Mouse (Mus musculus) G1E (cell line): ENCODE measurements around the gene Park7. TPM values are rescaled to one million over a fixed set of nuclear protein-coding genes. Genes with fewer than 3 reads are reported as not detected.

Experiments
- ATAC-seq: 2 replicates; pipeline ENCODE4 v1.8.0; 2016; ENCODE audit warnings: mild to moderate bottlenecking; ENCODE audit not compliant: insufficient number of reproducible peaks, poor library complexity, low FRiP score, severe bottlenecking; ENCODE audit errors: extremely low read depth
- DNase-seq: peaks from one replicate; pipeline ENCODE4 v3.0.0; 2012; ENCODE audit warnings: low spot score
- H3K27me3 ChIP-seq: 2 replicates; pipeline ENCODE4 v1.6.1; 2012; ENCODE audit warnings: mild to moderate bottlenecking, low read length, inconsistent platforms; ENCODE audit not compliant: insufficient read depth
- H3K36me3 ChIP-seq: replicated peaks from 2 replicates; pipeline ENCODE3; 2012; ENCODE audit warnings: mild to moderate bottlenecking, inconsistent platforms
- H3K4me1 ChIP-seq: 2 replicates; pipeline ENCODE4 v1.6.1; 2012; ENCODE audit warnings: low read depth, low read length, inconsistent platforms, mixed read lengths; ENCODE audit not compliant: insufficient read depth
- H3K4me3 ChIP-seq: 2 replicates; pipeline ENCODE4 v1.5.1; 2012; ENCODE audit warnings: low read depth, mild to moderate bottlenecking, inconsistent platforms, low read length, moderate library complexity, mixed read lengths
- H3K9me3 ChIP-seq: replicated peaks from 2 replicates; pipeline ENCODE4 v1.6.1; 2012; ENCODE audit warnings: inconsistent platforms
- CTCF ChIP-seq: IDR thresholded peaks from 2 replicates; pipeline ENCODE4 v1.5.1; 2012; ENCODE audit warnings: low read depth, low read length, inconsistent platforms, mixed read lengths
- GATA1 ChIP-seq: IDR thresholded peaks from 2 replicates; pipeline ENCODE4 v1.6.1; 2012; ENCODE audit warnings: borderline replicate concordance, low read length, inconsistent platforms, mixed read lengths
- GATA2 ChIP-seq: IDR thresholded peaks from 2 replicates; pipeline ENCODE4 v1.6.1; 2012; ENCODE audit warnings: low read depth, low read length, inconsistent platforms, borderline replicate concordance
- POLR2AphosphoS5 ChIP-seq: IDR thresholded peaks from 2 replicates; pipeline ENCODE4 v1.6.1; 2012; ENCODE audit warnings: low read depth, low read length, inconsistent platforms; ENCODE audit not compliant: insufficient replicate concordance
- TAL1 ChIP-seq: conservative IDR thresholded peaks from 2 replicates; pipeline ENCODE4 v1.6.1; 2012; ENCODE audit warnings: low read depth, low read length, inconsistent platforms, mixed read lengths
- polyA plus RNA-seq: library from polyadenylated mRNA; stranded (reverse); fragments of >175 nt; gene quantifications from 2 replicates; pipeline ENCODE4 v1.2.3, GENCODE M21; 2012
- total RNA-seq, 2 experiments: library from RNA; stranded (forward) in 1 of 2; stranded (reverse) in 1 of 2; fragments of 200-1000 nt in 1 of 2; fragments of >200 nt in 1 of 2; fragmentation: Nextera tagmentation in 1 of 2; gene quantifications; 2 replicates each; pipeline ENCODE4 v1.2.3; 2014 to 2017

The Park7 gene
- total and polyA plus RNA-seq, 3 experiments, result 204 to 398 (median 342) TPM

DNA sequence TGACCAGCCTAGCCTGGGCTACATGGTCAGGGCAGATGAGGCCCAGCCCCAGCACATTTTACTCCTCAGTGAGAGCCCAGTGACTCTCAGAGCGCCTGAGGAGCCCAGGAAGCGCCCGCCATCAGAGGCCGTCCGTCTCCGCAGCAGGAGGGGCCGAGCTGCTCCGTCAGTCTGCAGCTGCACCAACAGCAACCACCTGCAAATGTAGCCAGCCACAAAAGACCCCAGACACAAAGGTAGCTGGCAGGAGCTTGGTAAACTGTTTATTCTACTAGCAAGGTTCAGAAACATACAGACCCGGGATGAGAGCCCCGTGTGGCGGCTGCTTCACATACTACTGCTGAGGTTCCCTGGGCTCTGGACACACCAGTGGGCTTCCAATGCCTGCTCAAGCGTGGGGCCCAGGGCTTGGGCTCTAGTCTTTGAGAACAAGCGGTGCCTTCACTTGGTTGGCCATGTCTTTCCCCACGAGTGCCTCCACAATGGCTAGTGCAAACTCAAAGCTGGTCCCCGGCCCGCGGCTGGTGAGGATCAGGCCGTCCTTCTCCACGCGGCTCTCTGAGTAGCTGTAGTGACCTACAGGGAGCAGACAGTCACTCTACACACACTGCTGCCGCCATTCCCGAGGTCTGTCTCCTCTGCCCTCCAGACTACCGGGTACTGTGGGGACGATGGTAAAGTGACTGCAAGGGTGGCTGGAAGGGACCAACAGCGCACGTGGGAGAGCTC lies 17.2 kb downstream of the Park7 start:
- H3K36me3 ChIP-seq, result peaks cover 69% of the 10 kb centered on the region

DNA sequence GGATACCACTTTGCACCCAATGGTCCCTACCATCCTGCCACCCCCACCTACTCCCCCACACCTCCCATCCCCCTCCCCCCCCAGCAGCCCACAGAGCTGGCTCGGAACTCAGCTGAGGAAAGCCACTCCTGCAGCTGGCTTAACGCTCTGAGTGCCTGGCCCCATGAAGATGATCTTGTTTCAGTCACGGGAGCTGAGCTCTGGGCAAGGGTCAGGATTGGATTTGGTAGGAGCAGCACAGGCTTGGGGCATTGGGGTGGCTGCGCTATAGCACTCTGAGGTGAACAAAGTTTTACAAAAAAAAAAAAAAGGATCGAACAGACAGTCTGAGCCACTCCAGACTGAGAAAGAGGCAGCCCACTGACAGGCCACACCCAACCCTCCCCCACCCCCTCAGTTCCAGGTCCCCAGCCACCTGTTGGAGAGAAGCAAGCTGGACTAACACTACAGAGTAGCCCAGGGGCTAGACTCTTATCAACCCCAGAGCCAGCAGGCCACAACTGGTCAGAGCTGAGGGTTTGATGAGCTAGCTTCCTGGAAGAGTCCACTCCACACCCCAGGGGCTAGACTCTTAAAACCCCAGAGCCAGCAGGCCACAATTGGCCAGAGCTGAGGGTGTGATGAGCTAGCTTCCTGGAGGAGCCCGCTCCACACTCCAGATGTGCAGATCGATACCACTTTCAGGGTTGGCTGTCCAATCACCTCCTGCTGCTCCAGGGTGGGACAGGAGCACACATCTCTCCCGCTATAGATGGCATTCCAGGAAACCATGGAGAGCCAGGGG lies 19.3 kb downstream of the Park7 start:
- peaks cover 8% of the 10 kb centered on the region; the same call in 1 of the 2 replicates for H3K27me3 ChIP-seq
- TF ChIP-seq CTCF, result no peak
- TF ChIP-seq POLR2AphosphoS5, result no peak
- no peak for TF ChIP-seq GATA1
- TF ChIP-seq GATA2, result no peak
- TF ChIP-seq TAL1, result no peak
- DNase-seq (peak; percentile 50), ATAC-seq (peak; percentile 58)
- H3K4me3 ChIP-seq, result peak overlapping the region; percentile 48; the same call in 1 of the 2 replicates
- H3K36me3 ChIP-seq, result peaks cover 47% of the 10 kb centered on the region
- H3K4me1 ChIP-seq, result peaks cover 58% of the 10 kb centered on the region
- H3K9me3 ChIP-seq, result no peaks in the 10 kb centered on the region

More for the DNA sequence above, 17.2 kb downstream of the Park7 start:
- ATAC-seq (no peak), DNase-seq (no peak)
- Histone ChIP-seq H3K9me3 (no peaks in the 10 kb centered on the region), H3K4me1 (peaks cover 60% of the 10 kb centered on the region), H3K4me3 (no peak overlapping the region), H3K27me3 (peaks cover 2% of the 10 kb centered on the region; the same call in 1 of the 2 replicates)
- TF ChIP-seq POLR2AphosphoS5, result no peak
- TF ChIP-seq GATA2, result no peak
- TF ChIP-seq GATA1, result no peak
- no peak for TF ChIP-seq TAL1
- no peak for TF ChIP-seq CTCF

DNA sequence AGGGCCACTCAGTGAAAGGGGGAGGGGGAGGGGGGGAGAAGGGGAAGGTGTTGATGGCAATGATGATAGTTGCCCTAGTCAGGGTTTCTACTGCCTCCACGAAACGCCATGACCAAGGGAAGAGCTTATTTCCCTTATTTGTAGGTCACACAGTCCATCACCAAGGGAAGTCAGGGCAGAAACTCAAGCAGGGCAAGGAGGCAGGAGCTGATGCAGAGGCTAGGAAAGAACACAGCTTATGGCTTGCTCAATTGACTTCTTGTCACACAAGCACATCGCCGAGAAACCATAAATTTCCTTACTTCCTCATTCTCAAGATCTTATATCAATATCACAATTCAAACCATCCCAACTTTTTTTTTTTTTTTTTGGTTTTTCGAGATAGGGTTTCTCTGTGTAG lies 22.9 kb downstream of the Park7 start:
- H3K36me3 ChIP-seq, result peaks cover 11% of the 10 kb centered on the region
- no peaks in the 10 kb centered on the region for H3K9me3 ChIP-seq
- peaks cover 8% of the 10 kb centered on the region; the same call in 1 of the 2 replicates for H3K27me3 ChIP-seq
- no peak for ATAC-seq
- no peak for DNase-seq
- H3K4me1 ChIP-seq, result peaks cover 33% of the 10 kb centered on the region
- no peak overlapping the region for H3K4me3 ChIP-seq
- TF ChIP-seq CTCF (no peak), GATA2 (no peak), POLR2AphosphoS5 (no peak), TAL1 (no peak), GATA1 (no peak)

- no peak for DNase-seq
- ATAC-seq, result no peak
- peaks cover 20% of the 10 kb centered on the region for H3K4me1 ChIP-seq
- no peaks in the 10 kb centered on the region for H3K9me3 ChIP-seq
- no peaks in the 10 kb centered on the region for H3K36me3 ChIP-seq
- H3K27me3 ChIP-seq, result peaks cover 8% of the 10 kb centered on the region; the same call in 1 of the 2 replicates
- TF ChIP-seq GATA2, result no peak
- TF ChIP-seq POLR2AphosphoS5, result no peak
- TF ChIP-seq GATA1, result no peak
- TF ChIP-seq TAL1, result no peak
- no peak for TF ChIP-seq CTCF
- H3K4me3 ChIP-seq, result no peak overlapping the region
These were observed 24.3 kb downstream of the Park7 start for GRCm38 (mm10) chr4:150889955-150890315.

DNA sequence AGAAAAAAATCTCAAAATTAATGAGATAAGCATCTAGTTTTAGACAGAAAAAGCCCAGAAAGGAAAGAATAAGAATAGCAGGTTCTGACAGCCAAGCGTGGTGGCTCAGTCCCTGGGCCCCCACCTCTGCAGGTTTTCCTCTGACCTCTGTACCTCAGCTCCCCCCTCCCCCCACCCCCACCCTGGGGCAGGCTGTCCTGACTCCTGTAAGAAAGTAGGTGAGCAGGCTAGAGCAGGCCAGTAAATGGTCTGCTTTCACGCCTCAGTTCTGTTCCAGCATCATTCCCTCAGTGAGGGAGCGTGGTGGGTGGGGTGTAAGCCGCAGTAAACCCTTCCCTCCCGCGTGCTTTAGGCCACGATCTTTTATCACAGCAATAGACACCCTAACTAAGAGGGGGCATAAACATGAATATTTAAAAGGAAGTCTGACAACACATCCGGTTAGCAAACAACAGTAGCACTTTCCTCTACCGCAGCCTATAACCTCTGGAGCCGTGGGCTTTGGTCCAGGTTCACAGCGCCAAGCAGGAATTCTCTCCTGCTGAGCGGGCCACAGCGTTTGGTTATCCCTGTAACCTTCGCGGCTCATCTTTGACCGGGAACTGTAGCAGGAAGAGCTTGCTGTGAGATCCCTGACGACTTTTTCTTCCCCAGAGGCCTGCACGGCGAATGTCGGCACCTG lies 24.8 kb downstream of the Park7 start:
- H3K4me1 ChIP-seq, result peaks cover 15% of the 10 kb centered on the region
- ATAC-seq (no peak), DNase-seq (no peak)
- no peak for TF ChIP-seq CTCF
- no peak for TF ChIP-seq GATA1
- TF ChIP-seq TAL1, result no peak
- TF ChIP-seq POLR2AphosphoS5, result no peak
- no peak for TF ChIP-seq GATA2
- H3K4me3 ChIP-seq, result no peak overlapping the region
- H3K9me3 ChIP-seq, result no peaks in the 10 kb centered on the region
- no peaks in the 10 kb centered on the region for H3K36me3 ChIP-seq
- H3K27me3 ChIP-seq, result peaks cover 8% of the 10 kb centered on the region
